Comparison of ENCODE assay signal across 12 mouse cellular contexts in genomic region chr1:96433057-96433456, GRCm38 (mm10).
"Had no signal": no experiment of that assay in that cellular context is flagged by ENCODE, and none has a peak within 500 bp of the region (broad histone marks: within the 10 kb centered on the region; RNA-seq: fewer than 3 reads in every experiment).

No protein-coding gene starts in this region.

- DNase-seq: retina, postnatal 1 day; right cerebral cortex, adult 18-20 months; right cerebral cortex, postnatal 14 days; right cerebral cortex, postnatal 25 days; right cerebral cortex, postnatal 4 days; spleen, adult 18-20 months; thymus, adult 18-20 months; thymus, adult 2 months; thymus, postnatal 14 days; thymus, postnatal 25 days; thymus, postnatal 36 days; thymus, postnatal 4 days had no signal
